Mouse (Mus musculus) forebrain, embryonic 14.5 days (tissue): ENCODE data around the gene Dmkn. TPM values are rescaled to one million over a fixed set of nuclear protein-coding genes. Genes with fewer than 3 reads are reported as not detected.

Experiments
- ATAC-seq: fragments of 200-750 bp; cut with Nextera tagmentation; 2 replicates; pipeline ENCODE4 v1.8.0; 2017; ENCODE audit warnings: mild to moderate bottlenecking, moderate library complexity
- DNase-seq: peaks from one replicate; pipeline ENCODE4 v3.0.0-alpha.2; 2015; ENCODE audit warnings: low spot score
- H3K27ac ChIP-seq: fragments of 300-500 bp; sonication (generic); 2 replicates; pipeline ENCODE4 v1.5.1; 2014; ENCODE audit warnings: low read depth, mild to moderate bottlenecking, control low read depth, low read length, moderate library complexity
- H3K27me3 ChIP-seq: fragments of 300-500 bp; sonication (generic); replicated peaks from 2 replicates; pipeline ENCODE4 v1.6.1; 2014; ENCODE audit warnings: low read length, control low read depth, mixed read lengths; ENCODE audit not compliant: control insufficient read depth, insufficient read depth
- H3K36me3 ChIP-seq: fragments of 300-500 bp; sonication (generic); 2 replicates; pipeline ENCODE4 v1.6.1; 2014; ENCODE audit warnings: low read length, control low read depth; ENCODE audit not compliant: control insufficient read depth, insufficient read depth
- H3K4me1 ChIP-seq: fragments of 300-500 bp; sonication (generic); 2 replicates; pipeline ENCODE4 v1.6.1; 2014; ENCODE audit warnings: antibody characterized with exemption, low read length, control low read depth; ENCODE audit not compliant: control insufficient read depth, insufficient read depth
- H3K4me2 ChIP-seq: fragments of 300-500 bp; sonication (generic); 2 replicates; pipeline ENCODE4 v1.6.1; 2014; ENCODE audit warnings: mild to moderate bottlenecking, control low read depth, low read length
- H3K4me3 ChIP-seq: fragments of 300-500 bp; sonication (generic); 2 replicates; pipeline ENCODE4 v1.5.1; 2014; ENCODE audit warnings: low read depth, low read length, control low read depth
- H3K9ac ChIP-seq: fragments of 300-500 bp; sonication (generic); 2 replicates; pipeline ENCODE4 v1.6.1; 2014; ENCODE audit warnings: mild to moderate bottlenecking, low read length, control low read depth, moderate library complexity
- H3K9me3 ChIP-seq: fragments of 300-500 bp; sonication (generic); replicated peaks from 2 replicates; pipeline ENCODE4 v1.6.1; 2016; ENCODE audit warnings: low read length, control low read depth, mixed read lengths; ENCODE audit not compliant: control insufficient read depth
- WGBS: fragments of 180-500 bp; shearing (Covaris S2); extraction: QIAGEN DNeasy Blood & Tissue Kit; methylation state at CpG from one replicate; pipeline ENCODE4 v1.1.7; 2014; 5-methylcytosine and 5-hydroxymethylcytosine counted together
- polyA plus RNA-seq: library from polyadenylated mRNA; unstranded; fragments of >200 nt; fragmentation: Nextera tagmentation; extraction: Ambion mirVana; gene quantifications from 2 replicates; pipeline ENCODE4 v1.2.1, GENCODE M21; 2014

Dmkn gene
- polyA plus RNA-seq, 1 experiment from 2014 or later = 0.88 TPM

- no peak overlapping the region for H3K4me3 ChIP-seq
- H3K9me3 ChIP-seq = peaks cover 8% of the 10 kb centered on the region; the same call in 1 of the 2 replicates
- no peak for ATAC-seq
- 81% methylated on average over 1 of the region's 1 CpGs for WGBS
- H3K4me2 ChIP-seq = no peak overlapping the region
- no peak overlapping the region for H3K27ac ChIP-seq
- no peaks in the 10 kb centered on the region for H3K36me3 ChIP-seq
- no peak for DNase-seq
- H3K4me1 ChIP-seq = no peaks in the 10 kb centered on the region
- H3K27me3 ChIP-seq = no peaks in the 10 kb centered on the region
- H3K9ac ChIP-seq = no peak overlapping the region
These were observed 33.2 kb downstream of the Dmkn start for GRCm38 (mm10) chr7:30796790-30797189.

DNA sequence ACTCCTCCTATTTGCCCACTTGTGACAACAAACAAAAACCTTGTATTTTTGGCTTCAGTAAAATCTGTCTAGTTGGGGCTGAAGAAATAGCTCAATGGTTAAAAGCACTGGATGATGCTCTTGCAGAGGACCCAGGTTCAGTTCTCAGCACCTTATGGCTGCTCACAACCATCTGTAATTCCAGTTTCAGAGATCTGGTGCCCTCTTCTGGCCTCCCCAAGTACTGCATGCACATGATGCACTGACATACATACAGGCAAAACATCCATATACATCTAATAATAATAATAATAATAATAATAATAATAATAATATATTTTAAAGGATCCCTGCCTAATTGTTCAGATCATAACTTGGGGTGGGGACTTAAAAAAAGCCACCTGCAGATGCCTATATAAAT lies 37.1 kb downstream of the Dmkn start:
- H3K27ac ChIP-seq = no peak overlapping the region
- no peaks in the 10 kb centered on the region for H3K27me3 ChIP-seq
- no peak overlapping the region for H3K4me3 ChIP-seq
- peaks cover 8% of the 10 kb centered on the region; the same call in 1 of the 2 replicates for H3K9me3 ChIP-seq
- H3K36me3 ChIP-seq = no peaks in the 10 kb centered on the region
- ATAC-seq (no peak), DNase-seq (no peak)
- H3K9ac ChIP-seq = no peak overlapping the region
- H3K4me1 ChIP-seq = no peaks in the 10 kb centered on the region
- H3K4me2 ChIP-seq = no peak overlapping the region

- DNase-seq = no peak
- WGBS = 96% methylated on average over 3 of the region's 3 CpGs
- H3K4me3 ChIP-seq = no peak overlapping the region
- H3K4me1 ChIP-seq = no peaks in the 10 kb centered on the region
- H3K9ac ChIP-seq = no peak overlapping the region
- no peak for ATAC-seq
- H3K4me2 ChIP-seq = no peak overlapping the region
- H3K27me3 ChIP-seq = no peaks in the 10 kb centered on the region
- H3K27ac ChIP-seq = no peak overlapping the region
- no peaks in the 10 kb centered on the region for H3K36me3 ChIP-seq
- H3K9me3 ChIP-seq = peaks cover 8% of the 10 kb centered on the region; the same call in 1 of the 2 replicates
These were observed 39.7 kb downstream of the Dmkn start for GRCm38 (mm10) chr7:30803256-30803655.

GRCm38 (mm10) chr7:30804026-30804715 lies 40.6 kb downstream of the Dmkn start:
- Histone ChIP-seq H3K27me3 (no peaks in the 10 kb centered on the region), H3K9me3 (peaks cover 6% of the 10 kb centered on the region; the same call in 1 of the 2 replicates), H3K4me1 (no peaks in the 10 kb centered on the region), H3K27ac (no peak overlapping the region), H3K36me3 (no peaks in the 10 kb centered on the region), H3K4me2 (no peak overlapping the region), H3K4me3 (no peak overlapping the region), H3K9ac (no peak overlapping the region)
- 91% methylated on average over 9 of the region's 9 CpGs for WGBS
- DNase-seq (no peak), ATAC-seq (no peak)

GRCm38 (mm10) chr7:30805924-30806323 lies 42.4 kb downstream of the Dmkn start:
- 43% methylated on average over 6 of the region's 6 CpGs for WGBS
- Histone ChIP-seq H3K27me3 (no peaks in the 10 kb centered on the region), H3K36me3 (no peaks in the 10 kb centered on the region), H3K9me3 (no peaks in the 10 kb centered on the region), H3K9ac (no peak overlapping the region), H3K4me3 (no peak overlapping the region), H3K4me1 (no peaks in the 10 kb centered on the region), H3K4me2 (no peak overlapping the region), H3K27ac (no peak overlapping the region)
- no peak for DNase-seq
- no peak for ATAC-seq

DNA sequence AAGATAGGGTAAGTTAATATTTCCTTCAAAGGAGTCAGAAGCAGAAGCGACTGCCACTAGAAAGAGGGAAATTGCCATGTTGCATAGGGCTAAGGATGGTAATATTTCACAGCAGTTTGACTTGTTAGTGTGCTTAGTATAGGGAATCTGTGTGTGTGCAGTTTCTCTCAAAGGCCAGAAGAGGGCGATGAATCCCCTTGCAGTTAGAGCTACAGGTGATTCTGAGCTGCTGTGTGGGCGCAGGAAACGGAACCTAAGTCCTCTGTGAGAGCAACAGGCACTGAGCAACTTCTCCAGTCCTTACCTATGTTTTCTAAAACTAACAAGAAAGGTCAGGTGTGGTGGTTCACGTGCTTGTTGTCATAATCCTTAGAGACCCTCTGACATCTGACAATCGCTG lies 46.8 kb downstream of the Dmkn start:
- ATAC-seq = no peak
- Histone ChIP-seq H3K9me3 (no peaks in the 10 kb centered on the region), H3K9ac (no peak overlapping the region), H3K27ac (no peak overlapping the region), H3K4me1 (no peaks in the 10 kb centered on the region), H3K27me3 (no peaks in the 10 kb centered on the region), H3K4me2 (no peak overlapping the region), H3K4me3 (no peak overlapping the region), H3K36me3 (no peaks in the 10 kb centered on the region)
- WGBS = 52% methylated on average over 6 of the region's 6 CpGs
- DNase-seq = no peak

GRCm38 (mm10) chr7:30811757-30812290 lies 48.3 kb downstream of the Dmkn start:
- Histone ChIP-seq H3K4me1 (no peaks in the 10 kb centered on the region), H3K4me2 (no peak overlapping the region), H3K9me3 (no peaks in the 10 kb centered on the region), H3K4me3 (no peak overlapping the region), H3K36me3 (no peaks in the 10 kb centered on the region), H3K27me3 (no peaks in the 10 kb centered on the region), H3K9ac (no peak overlapping the region), H3K27ac (no peak overlapping the region)
- DNase-seq (no peak), ATAC-seq (no peak)
- WGBS = 70% methylated on average over 9 of the region's 9 CpGs

DNA sequence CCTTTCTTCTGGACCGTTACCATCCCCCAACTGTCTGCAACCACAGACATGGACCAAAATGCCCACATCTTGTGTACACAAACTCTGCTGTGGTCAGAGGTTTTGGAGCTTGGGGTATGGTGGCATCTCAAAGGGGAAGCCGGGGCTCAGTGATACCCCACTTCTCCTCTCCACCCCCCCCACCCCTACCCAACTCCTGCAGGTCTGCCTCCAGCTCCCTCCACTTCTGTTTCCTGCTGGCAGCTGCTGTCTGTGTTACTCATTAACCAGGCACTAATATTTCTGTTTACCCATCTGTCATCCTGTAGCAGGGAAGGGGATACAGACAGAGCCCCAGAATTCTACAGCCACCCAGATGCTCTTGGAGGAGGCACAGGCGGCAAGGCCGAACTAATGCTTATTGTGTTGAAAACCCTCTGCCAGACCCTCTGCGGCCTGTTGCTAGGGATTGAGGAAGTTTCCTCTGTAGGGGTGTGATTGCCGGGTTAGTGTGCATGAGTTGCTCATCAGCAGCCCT lies 48.8 kb downstream of the Dmkn start:
- H3K4me3 ChIP-seq = no peak overlapping the region
- no peaks in the 10 kb centered on the region for H3K27me3 ChIP-seq
- no peak overlapping the region for H3K4me2 ChIP-seq
- H3K27ac ChIP-seq = no peak overlapping the region
- no peak overlapping the region for H3K9ac ChIP-seq
- peak; percentile 23 for DNase-seq
- no peaks in the 10 kb centered on the region for H3K36me3 ChIP-seq
- H3K4me1 ChIP-seq = no peaks in the 10 kb centered on the region
- H3K9me3 ChIP-seq = no peaks in the 10 kb centered on the region
- no peak for ATAC-seq
- WGBS = 66% methylated on average over 6 of the region's 6 CpGs

DNA sequence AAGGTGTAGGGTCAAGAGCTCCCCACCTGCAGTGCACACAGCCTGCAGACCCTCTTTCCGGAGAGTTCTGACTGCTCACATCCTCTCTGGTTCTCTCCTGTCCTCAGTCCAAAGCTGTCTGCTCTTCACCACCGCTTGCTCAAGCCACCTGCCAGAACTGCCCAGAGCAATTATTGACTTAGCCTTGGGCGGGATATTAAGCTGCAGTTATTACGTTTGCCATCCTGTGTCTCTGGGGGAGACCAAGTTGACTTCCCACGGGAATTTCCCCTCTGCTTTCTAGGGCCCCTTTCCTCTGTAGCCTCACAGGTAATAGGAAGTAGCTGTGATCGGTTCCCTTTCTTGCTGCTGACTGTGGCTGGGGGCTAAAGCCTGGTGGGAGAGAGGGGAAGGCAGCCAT lies 56.6 kb downstream of the Dmkn start:
- Histone ChIP-seq H3K4me2 (no peak overlapping the region), H3K27me3 (no peaks in the 10 kb centered on the region), H3K4me3 (no peak overlapping the region), H3K36me3 (no peaks in the 10 kb centered on the region), H3K9ac (no peak overlapping the region), H3K27ac (no peak overlapping the region), H3K9me3 (no peaks in the 10 kb centered on the region), H3K4me1 (no peaks in the 10 kb centered on the region)
- WGBS = 78% methylated on average over 6 of the region's 6 CpGs
- no peak for ATAC-seq
- DNase-seq = no peak
